Mouse (Mus musculus): Measurements from ENCODE around the gene Pramef8. TPM values are rescaled to one million over a fixed set of nuclear protein-coding genes. Genes with fewer than 3 reads are reported as not detected.
"Not testable (repeated sequence)": the region's sequence is repeated elsewhere in the genome, so short reads cannot be mapped to it uniquely, and the experiment has no call there.

Pramef8 gene
- polyA plus RNA-seq, 1 experiment from 2014 or later: 17.7 TPM

DNA sequence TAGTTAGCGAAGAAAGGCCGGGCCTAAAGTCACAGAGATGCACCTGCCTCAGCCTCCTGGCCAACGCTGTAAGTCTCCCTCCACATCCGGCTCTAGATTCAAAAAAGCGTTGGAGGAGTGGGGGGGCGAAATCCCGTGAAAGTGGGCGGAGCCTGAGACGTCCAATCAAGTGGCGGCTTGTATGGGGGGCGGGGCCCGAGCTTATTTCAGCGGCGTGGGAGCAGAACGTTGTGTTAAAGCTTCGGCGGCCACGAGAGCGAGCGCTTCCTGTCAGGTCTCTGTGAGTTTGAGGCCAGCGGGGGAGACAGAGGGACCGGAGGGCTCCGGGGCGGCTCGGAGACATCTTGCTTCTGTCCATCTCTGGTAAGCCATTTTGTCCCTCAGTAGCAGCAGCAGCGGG is 18.0 kb upstream of the Pramef8 start, which contains the start of gene Pramel1:
Gene Pramel1 (plus strand): TSS at position 248 of the 400 bp plus-strand sequence.
- no peak within 1 kb of the TSS for H3K9ac ChIP-seq (ENCODE audit: low read depth, low read length)
- H3K27ac ChIP-seq (ENCODE audit: low read depth, low read length): no peak within 1 kb of the TSS
- H3K27me3 ChIP-seq (ENCODE audit: control insufficient read depth, insufficient read depth, low read length): no peaks in the 10 kb centered on the region
- 81% methylated on average over 26 of the region's 26 CpGs for WGBS
- no peaks in the 10 kb centered on the region for H3K36me3 ChIP-seq (ENCODE audit: control insufficient read depth, insufficient read depth, low read length)
- ATAC-seq (ENCODE audit: low FRiP score, low TSS enrichment): no peak
- no peak within 1 kb of the TSS for H3K4me3 ChIP-seq (ENCODE audit: low read length)
- no peak within 1 kb of the TSS for H3K4me2 ChIP-seq (replicated peaks; ENCODE audit: low read depth, low read length)
- no peaks in the 10 kb centered on the region for H3K9me3 ChIP-seq (ENCODE audit: control insufficient read depth, low read length)
- no peaks in the 10 kb centered on the region for H3K4me1 ChIP-seq (ENCODE audit: control insufficient read depth, insufficient read depth, low read length)

DNA sequence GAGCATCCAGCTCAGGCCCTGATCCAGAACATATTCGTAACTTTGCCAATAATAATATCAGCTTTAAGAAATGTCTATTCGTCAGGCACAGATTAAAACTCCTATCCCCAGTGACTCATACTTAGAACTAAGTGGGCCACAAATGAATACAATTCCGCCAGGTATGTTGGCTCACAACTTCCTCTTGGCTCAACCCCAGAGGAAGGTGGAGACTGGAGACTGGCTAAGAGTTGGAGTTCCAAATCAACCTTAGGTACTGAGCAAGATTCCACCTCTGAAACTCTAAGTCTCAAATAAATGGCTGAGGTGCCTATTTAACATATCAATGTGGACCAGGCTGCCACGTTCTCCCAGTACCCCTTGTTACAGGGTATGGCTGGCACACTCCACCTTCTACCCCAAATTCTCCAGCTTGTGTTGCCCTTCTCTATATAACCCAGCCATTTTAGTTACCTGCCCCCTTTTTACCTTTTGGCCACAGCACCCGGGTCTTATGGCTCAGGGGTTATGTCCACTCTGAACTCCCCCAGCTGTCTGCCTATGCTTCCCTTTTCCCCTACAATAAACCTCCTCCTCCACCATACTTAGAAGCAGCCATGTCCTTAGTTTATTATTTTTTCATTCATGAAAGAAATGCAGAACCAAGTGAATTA is 534 bp upstream of the Pramef8 start:
- no peak overlapping the region; the same call in 1 of the 2 replicates for H3K27ac ChIP-seq (ENCODE audit: low read depth, low read length)
- H3K36me3 ChIP-seq (ENCODE audit: control insufficient read depth, insufficient read depth, low read length): peaks cover 15% of the 10 kb centered on the region
- H3K9me3 ChIP-seq (ENCODE audit: control insufficient read depth, low read length): peaks cover 2% of the 10 kb centered on the region; the same call in 1 of the 2 replicates
- 0 out of 2 replicates have a peak, but pooled peaks cover 4% of the 10 kb centered on the region for H3K4me1 ChIP-seq (ENCODE audit: control insufficient read depth, insufficient read depth, low read length)
- peak overlapping the region; percentile 13; the same call in 1 of the 2 replicates for H3K9ac ChIP-seq (ENCODE audit: low read depth, low read length)
- WGBS: 65% methylated on average over 5 of the region's 5 CpGs
- peak; percentile 29 for ATAC-seq (ENCODE audit: low FRiP score, low TSS enrichment)
- H3K27me3 ChIP-seq (ENCODE audit: control insufficient read depth, insufficient read depth, low read length): no peaks in the 10 kb centered on the region
- H3K4me2 ChIP-seq (replicated peaks; ENCODE audit: low read depth, low read length): peak overlapping the region; percentile 50
- peak overlapping the region; percentile 48 for H3K4me3 ChIP-seq (ENCODE audit: low read length)

DNA sequence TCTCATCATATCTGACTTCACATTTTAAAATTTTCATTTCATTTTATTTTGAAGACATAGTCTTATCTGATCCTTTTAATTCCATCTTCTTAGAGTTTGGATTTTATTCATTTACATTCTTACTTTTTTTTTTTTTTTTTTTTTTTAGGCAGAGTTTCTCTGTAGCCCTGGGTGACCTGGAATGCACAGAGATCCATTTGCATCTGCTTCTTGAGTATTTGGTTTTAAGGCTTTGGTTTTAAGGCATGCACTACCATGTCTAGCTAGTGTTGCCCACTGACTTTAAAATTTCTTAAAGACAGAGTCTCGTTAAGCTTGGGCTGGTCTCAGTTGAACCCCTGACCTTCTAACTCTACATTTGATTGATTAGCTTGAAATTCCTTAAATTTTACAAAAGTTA is 1.4 kb downstream of the Pramef8 start:
- H3K27ac ChIP-seq (ENCODE audit: low read depth, low read length): no peak overlapping the region

DNA sequence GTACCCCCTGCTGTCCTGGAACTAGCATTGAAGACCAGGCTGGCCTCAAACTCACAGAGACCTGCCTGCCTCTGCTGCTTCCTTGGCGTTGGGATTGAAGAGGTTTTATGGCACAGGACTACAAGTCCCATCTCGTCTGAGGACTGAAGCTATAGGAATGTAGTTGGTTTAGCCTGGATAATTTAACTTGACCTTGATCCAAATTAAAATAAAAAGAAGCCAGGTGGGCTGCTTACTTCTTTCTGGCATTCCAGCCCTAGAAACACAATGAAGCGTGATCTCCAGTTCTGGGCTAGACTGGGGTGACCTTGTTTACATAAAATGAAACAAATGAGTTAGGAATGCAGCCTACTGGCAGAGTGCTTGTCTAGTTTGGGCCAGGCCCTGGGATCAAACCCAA is 1.9 kb downstream of the Pramef8 start:
- H3K4me2 ChIP-seq (replicated peaks; ENCODE audit: low read depth, low read length): no peak overlapping the region
- H3K9me3 ChIP-seq (ENCODE audit: control insufficient read depth, low read length): peaks cover 2% of the 10 kb centered on the region; the same call in 1 of the 2 replicates
- no peak for ATAC-seq (ENCODE audit: low FRiP score, low TSS enrichment)
- no peaks in the 10 kb centered on the region for H3K27me3 ChIP-seq (ENCODE audit: control insufficient read depth, insufficient read depth, low read length)
- no peak overlapping the region for H3K27ac ChIP-seq (ENCODE audit: low read depth, low read length)
- H3K36me3 ChIP-seq (ENCODE audit: control insufficient read depth, insufficient read depth, low read length): peaks cover 40% of the 10 kb centered on the region
- H3K4me3 ChIP-seq (ENCODE audit: low read length): no peak overlapping the region
- 0 out of 2 replicates have a peak, but pooled peaks cover 4% of the 10 kb centered on the region for H3K4me1 ChIP-seq (ENCODE audit: control insufficient read depth, insufficient read depth, low read length)
- 96% methylated on average over 3 of the region's 3 CpGs for WGBS
- no peak overlapping the region for H3K9ac ChIP-seq (ENCODE audit: low read depth, low read length)

More for the DNA sequence above, 1.4 kb downstream of the Pramef8 start:
- H3K9me3 ChIP-seq (ENCODE audit: control insufficient read depth, low read length): peaks cover 2% of the 10 kb centered on the region; the same call in 1 of the 2 replicates
- H3K36me3 ChIP-seq (ENCODE audit: control insufficient read depth, insufficient read depth, low read length): peaks cover 35% of the 10 kb centered on the region
- no peak overlapping the region for H3K9ac ChIP-seq (ENCODE audit: low read depth, low read length)
- H3K27me3 ChIP-seq (ENCODE audit: control insufficient read depth, insufficient read depth, low read length): no peaks in the 10 kb centered on the region
- ATAC-seq (ENCODE audit: low FRiP score, low TSS enrichment): no peak
- no peak overlapping the region for H3K4me3 ChIP-seq (ENCODE audit: low read length)
- WGBS: 88% methylated on average over 1 of the region's 1 CpGs
- H3K4me1 ChIP-seq (ENCODE audit: control insufficient read depth, insufficient read depth, low read length): 0 out of 2 replicates have a peak, but pooled peaks cover 4% of the 10 kb centered on the region
- no peak overlapping the region for H3K4me2 ChIP-seq (replicated peaks; ENCODE audit: low read depth, low read length)

DNA sequence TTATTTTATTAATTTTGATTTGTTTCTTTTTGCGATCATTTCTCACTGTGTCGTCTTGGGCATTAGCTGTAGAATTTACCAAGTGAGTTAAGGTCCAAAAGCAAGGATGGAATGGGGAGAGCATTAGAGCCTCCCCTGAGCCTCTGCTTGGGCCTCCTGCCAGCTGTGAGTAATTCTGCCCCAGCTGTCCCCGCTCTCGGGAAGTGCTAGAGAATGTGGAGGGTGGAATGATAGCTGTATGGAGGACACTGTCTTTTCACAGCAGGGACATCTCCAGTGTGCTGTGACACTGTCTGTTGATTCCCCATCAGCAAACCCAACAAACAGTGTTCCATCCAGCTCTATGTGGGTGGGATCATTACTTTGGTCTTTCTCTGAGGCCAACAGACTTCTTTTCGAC is 14.5 kb downstream of the Pramef8 start:
- H3K9me3 ChIP-seq (ENCODE audit: control insufficient read depth, low read length); ATAC-seq (ENCODE audit: low FRiP score, low TSS enrichment); H3K4me3 ChIP-seq (ENCODE audit: low read length); H3K4me2 ChIP-seq (replicated peaks; ENCODE audit: low read depth, low read length); H3K27me3 ChIP-seq (ENCODE audit: control insufficient read depth, insufficient read depth, low read length); H3K9ac ChIP-seq (ENCODE audit: low read depth, low read length); H3K4me1 ChIP-seq (ENCODE audit: control insufficient read depth, insufficient read depth, low read length); H3K27ac ChIP-seq (ENCODE audit: low read depth, low read length); H3K36me3 ChIP-seq (ENCODE audit: control insufficient read depth, insufficient read depth, low read length): not testable (repeated sequence)
- 65% methylated on average over 5 of the region's 5 CpGs for WGBS

DNA sequence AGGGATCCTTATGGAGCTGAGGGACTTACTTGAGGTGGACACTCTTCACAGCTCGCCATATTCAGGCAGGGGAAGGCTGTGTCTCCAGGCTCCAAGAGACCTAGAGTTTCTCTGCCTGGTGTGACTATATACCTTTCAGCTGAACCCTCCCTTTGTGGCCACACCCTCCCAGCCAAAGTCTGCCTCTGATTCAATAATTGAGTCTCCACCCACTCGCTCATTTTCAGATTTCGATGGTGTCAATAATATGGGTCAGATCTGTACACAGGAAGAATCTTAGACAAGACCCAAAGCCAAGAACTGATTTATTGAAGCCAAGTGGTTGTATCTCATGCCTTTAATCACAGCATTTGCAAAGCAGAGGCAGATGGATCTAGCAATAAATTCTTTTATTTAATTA is 38.0 kb downstream of the Pramef8 start, which contains the start of gene Oog4:
Gene Oog4 (minus strand): TSS at position 101 of the 400 bp plus-strand sequence.
- Histone ChIP-seq H3K27me3 (ENCODE audit: control insufficient read depth, insufficient read depth, low read length) (no peaks in the 10 kb centered on the region), H3K9me3 (ENCODE audit: control insufficient read depth, low read length) (no peaks in the 10 kb centered on the region), H3K27ac (ENCODE audit: low read depth, low read length) (no peak within 1 kb of the TSS), H3K4me1 (ENCODE audit: control insufficient read depth, insufficient read depth, low read length) (no peaks in the 10 kb centered on the region), H3K4me2 (replicated peaks; ENCODE audit: low read depth, low read length) (no peak within 1 kb of the TSS), H3K36me3 (ENCODE audit: control insufficient read depth, insufficient read depth, low read length) (no peaks in the 10 kb centered on the region), H3K4me3 (ENCODE audit: low read length) (no peak within 1 kb of the TSS), H3K9ac (ENCODE audit: low read depth, low read length) (no peak within 1 kb of the TSS)
- no peak for ATAC-seq (ENCODE audit: low FRiP score, low TSS enrichment)
- 81% methylated on average over 3 of the region's 3 CpGs for WGBS

Other genes starting within 250 kb of the Pramef8 start
- gene Prdm2, start 199.4 kb upstream of the Pramef8 start, polyA plus RNA-seq (2014; fragmentation: Nextera tagmentation; extraction: Ambion mirVana): 11.0 and 15.8 TPM in 2 replicates
- gene Pdpn, start 112.9 kb upstream of the Pramef8 start, polyA plus RNA-seq (2014; fragmentation: Nextera tagmentation; extraction: Ambion mirVana): 47.4 and 48.7 TPM in 2 replicates
- gene Lrrc38, start 62.7 kb upstream of the Pramef8 start, polyA plus RNA-seq (2014; fragmentation: Nextera tagmentation; extraction: Ambion mirVana): not detected in 2 replicates
- not detected in 2 replicates for gene Pramel1, start 18.0 kb upstream of the Pramef8 start, polyA plus RNA-seq (2014; fragmentation: Nextera tagmentation; extraction: Ambion mirVana)
- gene Oog4, start 37.9 kb downstream of the Pramef8 start, polyA plus RNA-seq (2014; fragmentation: Nextera tagmentation; extraction: Ambion mirVana): not detected in 2 replicates
- not detected in 2 replicates for gene Gm13043, start 98.9 kb downstream of the Pramef8 start, polyA plus RNA-seq (2014; fragmentation: Nextera tagmentation; extraction: Ambion mirVana)
- gene Gm13040, start 123.5 kb downstream of the Pramef8 start, polyA plus RNA-seq (2014; fragmentation: Nextera tagmentation; extraction: Ambion mirVana): not detected in 2 replicates
- not detected in 2 replicates for gene BC080695, start 139.3 kb downstream of the Pramef8 start, polyA plus RNA-seq (2014; fragmentation: Nextera tagmentation; extraction: Ambion mirVana)
- not detected in 2 replicates for gene Gm13057, start 139.3 kb downstream of the Pramef8 start, polyA plus RNA-seq (2014; fragmentation: Nextera tagmentation; extraction: Ambion mirVana)
- gene Gm13083, start 202.6 kb downstream of the Pramef8 start, polyA plus RNA-seq (2014; fragmentation: Nextera tagmentation; extraction: Ambion mirVana): not detected in 2 replicates
- not detected in 2 replicates for gene Gm13088, start 244.8 kb downstream of the Pramef8 start, polyA plus RNA-seq (2014; fragmentation: Nextera tagmentation; extraction: Ambion mirVana)